Mouse (Mus musculus): ENCODE results near the gene Abhd15. TPM values are rescaled to one million over a fixed set of nuclear protein-coding genes. Genes with fewer than 3 reads are reported as not detected.

Abhd15 gene
- polyA plus RNA-seq, 2 experiments, result 0.50 to 1.5 TPM

DNA sequence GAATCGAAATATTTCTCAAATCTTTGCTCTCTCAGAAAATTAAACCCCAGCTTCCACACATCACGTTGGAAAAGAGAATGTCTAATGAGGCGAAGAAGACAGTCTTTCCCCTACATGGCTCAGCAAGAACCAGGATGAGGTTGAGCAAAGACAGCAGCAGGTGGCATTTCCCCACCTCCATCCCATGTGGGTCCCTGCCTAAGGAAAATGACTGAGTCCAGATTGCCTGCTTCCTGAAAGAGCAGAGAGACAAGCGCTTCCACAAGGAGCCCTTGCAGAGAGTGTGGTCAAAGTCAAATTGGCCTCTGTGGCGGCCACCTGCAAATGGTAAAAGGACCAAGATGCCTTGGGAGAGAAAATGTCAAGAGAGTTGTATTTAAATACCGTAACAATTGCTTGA is 24.5 kb upstream of the Abhd15 start:
- WGBS, result 67% methylated on average over 6 of the region's 6 CpGs
- Histone ChIP-seq H3K36me3 (ENCODE audit: control insufficient read depth, insufficient read depth, low read length) (0 out of 2 replicates have a peak, but pooled peaks cover 3% of the 10 kb centered on the region), H3K9me3 (ENCODE audit: control insufficient read depth, low read length) (no peaks in the 10 kb centered on the region), H3K9ac (ENCODE audit: low read depth, low read length, severe bottlenecking) (no peak overlapping the region), H3K27ac (replicated peaks; ENCODE audit: low read depth, low read length) (peak overlapping the region; percentile 80), H3K4me2 (replicated peaks; ENCODE audit: low read depth, low read length, severe bottlenecking) (peak overlapping the region; percentile 95), H3K4me1 (ENCODE audit: control insufficient read depth, insufficient read depth, low read length) (peaks cover 64% of the 10 kb centered on the region), H3K27me3 (ENCODE audit: control insufficient read depth, insufficient read depth, low read length) (no peaks in the 10 kb centered on the region), H3K4me3 (replicated peaks; ENCODE audit: low read length) (peak overlapping the region; percentile 80)
- DNase-seq (ENCODE audit: low spot score) (no peak), ATAC-seq (ENCODE audit: low FRiP score, low read depth) (no peak)
- no peak for TF ChIP-seq POLR2A (IDR thresholded peaks at IDR 0.05; ENCODE audit: borderline replicate concordance, extremely low read depth, insufficient read depth, insufficient read length)

DNA sequence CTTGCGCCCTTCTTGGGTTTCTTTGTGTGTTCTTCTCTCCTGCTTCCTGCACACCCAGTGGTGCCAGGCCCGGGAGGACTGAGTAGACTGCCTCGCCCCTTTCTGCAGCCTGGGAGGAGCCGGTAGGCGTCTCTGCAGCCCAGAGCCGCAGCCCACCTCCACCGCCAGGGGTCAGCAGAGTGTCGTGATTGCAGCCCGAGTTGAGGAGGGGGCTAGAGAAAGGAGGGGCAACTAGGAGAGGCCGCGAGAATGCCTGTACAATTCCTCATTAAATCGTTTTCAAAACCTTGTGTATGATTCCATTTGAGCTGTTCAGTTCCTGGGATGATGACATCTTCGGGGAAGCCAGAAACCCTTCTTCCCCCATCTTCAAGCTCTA is 23.8 kb upstream of the Abhd15 start:
- 0 out of 2 replicates have a peak overlapping the region, but pooled peaks have one; percentile 3 for H3K9ac ChIP-seq (ENCODE audit: low read depth, low read length, severe bottlenecking)
- DNase-seq (ENCODE audit: low spot score) (peak; percentile 94), ATAC-seq (ENCODE audit: low FRiP score, low read depth) (peak; percentile 80)
- H3K9me3 ChIP-seq (ENCODE audit: control insufficient read depth, low read length), result no peaks in the 10 kb centered on the region
- 0 out of 2 replicates have a peak, but pooled peaks cover 3% of the 10 kb centered on the region for H3K36me3 ChIP-seq (ENCODE audit: control insufficient read depth, insufficient read depth, low read length)
- H3K4me1 ChIP-seq (ENCODE audit: control insufficient read depth, insufficient read depth, low read length), result peaks cover 60% of the 10 kb centered on the region
- peak overlapping the region; percentile 95 for H3K4me2 ChIP-seq (replicated peaks; ENCODE audit: low read depth, low read length, severe bottlenecking)
- H3K4me3 ChIP-seq (replicated peaks; ENCODE audit: low read length), result peak overlapping the region; percentile 54
- H3K27me3 ChIP-seq (ENCODE audit: control insufficient read depth, insufficient read depth, low read length), result no peaks in the 10 kb centered on the region
- peak; percentile 9; the same call in 1 of the 2 replicates for TF ChIP-seq POLR2A (IDR thresholded peaks at IDR 0.05; ENCODE audit: borderline replicate concordance, extremely low read depth, insufficient read depth, insufficient read length)
- under 1% methylated on average over 13 of the region's 13 CpGs for WGBS
- peak overlapping the region; percentile 80 for H3K27ac ChIP-seq (replicated peaks; ENCODE audit: low read depth, low read length)

DNA sequence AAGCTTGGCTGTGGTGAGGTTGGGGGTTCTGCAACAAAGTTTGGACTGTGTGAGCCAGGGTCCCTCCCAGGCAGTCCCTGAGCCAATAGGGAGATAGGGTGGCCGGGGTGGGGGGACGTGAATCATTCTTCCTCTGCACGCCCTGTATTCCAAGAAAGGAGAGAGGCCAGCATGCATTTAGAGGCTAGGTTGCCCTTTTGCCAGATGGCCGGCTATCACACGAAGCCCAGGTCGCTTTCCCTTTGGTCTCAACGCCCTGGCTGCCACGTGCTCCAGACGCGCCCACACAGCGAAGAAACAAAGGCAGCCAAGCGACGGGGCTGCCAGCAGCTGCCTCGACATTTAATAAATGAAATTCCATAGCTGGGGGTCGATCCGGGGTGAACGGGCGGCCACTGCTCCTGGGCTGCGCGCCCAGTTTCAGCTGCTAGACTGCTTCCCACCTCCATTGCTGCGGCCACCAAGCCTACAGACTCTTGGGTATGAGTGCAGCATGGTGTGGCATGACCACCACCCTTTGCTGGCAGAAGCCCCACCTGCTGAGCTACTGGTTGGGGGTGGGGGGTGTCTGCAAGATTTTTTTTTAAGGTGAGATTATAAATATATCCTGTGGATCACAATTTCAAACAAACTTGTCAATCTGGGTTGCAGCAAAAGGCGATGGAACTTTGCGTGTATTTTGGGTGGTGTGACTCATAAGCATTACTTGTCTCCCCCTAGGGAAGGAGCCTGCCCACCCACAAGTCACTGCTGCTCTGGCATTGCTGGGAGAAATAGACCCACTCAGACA is 23.2 kb upstream of the Abhd15 start:
- no peak for TF ChIP-seq POLR2A (IDR thresholded peaks at IDR 0.05; ENCODE audit: borderline replicate concordance, extremely low read depth, insufficient read depth, insufficient read length)
- ATAC-seq (ENCODE audit: low FRiP score, low read depth), result peak; percentile 80
- Histone ChIP-seq H3K4me1 (ENCODE audit: control insufficient read depth, insufficient read depth, low read length) (peaks cover 54% of the 10 kb centered on the region), H3K27me3 (ENCODE audit: control insufficient read depth, insufficient read depth, low read length) (no peaks in the 10 kb centered on the region), H3K9me3 (ENCODE audit: control insufficient read depth, low read length) (no peaks in the 10 kb centered on the region), H3K27ac (replicated peaks; ENCODE audit: low read depth, low read length) (peak overlapping the region; percentile 80), H3K4me2 (replicated peaks; ENCODE audit: low read depth, low read length, severe bottlenecking) (peak overlapping the region; percentile 95), H3K36me3 (ENCODE audit: control insufficient read depth, insufficient read depth, low read length) (0 out of 2 replicates have a peak, but pooled peaks cover 3% of the 10 kb centered on the region), H3K4me3 (replicated peaks; ENCODE audit: low read length) (peak overlapping the region; percentile 54), H3K9ac (ENCODE audit: low read depth, low read length, severe bottlenecking) (0 out of 2 replicates have a peak overlapping the region, but pooled peaks have one; percentile 3)
- WGBS, result under 1% methylated on average over 23 of the region's 23 CpGs
- peak; percentile 92 for DNase-seq (ENCODE audit: low spot score)

DNA sequence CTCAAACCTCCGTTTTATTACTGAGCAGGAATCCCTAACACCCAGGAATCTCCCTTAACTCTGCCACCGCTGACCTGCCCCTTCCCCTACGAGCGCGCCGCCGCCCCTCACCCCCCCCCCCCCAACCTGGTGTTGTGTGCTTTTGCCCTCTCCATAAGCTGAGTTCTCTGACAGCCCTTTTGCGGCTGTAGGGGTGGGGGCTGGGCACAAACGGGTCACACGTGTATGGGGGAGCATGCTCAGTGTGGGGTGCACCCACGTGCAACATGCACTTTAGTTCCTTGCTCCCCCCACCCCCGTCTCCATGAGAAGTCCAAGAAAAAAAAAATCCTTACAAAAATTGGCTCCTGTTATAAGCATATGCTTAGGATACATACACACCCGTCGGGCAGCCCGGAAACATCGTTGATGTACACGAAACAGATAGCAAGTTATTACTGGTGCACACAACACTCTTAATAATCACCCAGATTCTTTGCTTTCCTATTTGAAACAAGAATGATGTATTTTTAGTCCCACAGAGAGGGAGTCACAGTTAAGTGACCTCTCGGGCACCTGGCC is 22.5 kb upstream of the Abhd15 start:
- Histone ChIP-seq H3K36me3 (ENCODE audit: control insufficient read depth, insufficient read depth, low read length) (0 out of 2 replicates have a peak, but pooled peaks cover 3% of the 10 kb centered on the region), H3K4me1 (ENCODE audit: control insufficient read depth, insufficient read depth, low read length) (peaks cover 54% of the 10 kb centered on the region), H3K27ac (replicated peaks; ENCODE audit: low read depth, low read length) (peak overlapping the region; percentile 80), H3K4me3 (replicated peaks; ENCODE audit: low read length) (peak overlapping the region; percentile 54), H3K9me3 (ENCODE audit: control insufficient read depth, low read length) (no peaks in the 10 kb centered on the region), H3K4me2 (replicated peaks; ENCODE audit: low read depth, low read length, severe bottlenecking) (peak overlapping the region; percentile 95), H3K27me3 (ENCODE audit: control insufficient read depth, insufficient read depth, low read length) (no peaks in the 10 kb centered on the region), H3K9ac (ENCODE audit: low read depth, low read length, severe bottlenecking) (peak overlapping the region; percentile 88)
- 1% methylated on average over 18 of the region's 18 CpGs for WGBS
- DNase-seq (ENCODE audit: low spot score), result no peak
- TF ChIP-seq POLR2A (IDR thresholded peaks at IDR 0.05; ENCODE audit: borderline replicate concordance, extremely low read depth, insufficient read depth, insufficient read length), result no peak
- no peak for ATAC-seq (ENCODE audit: low FRiP score, low read depth)

DNA sequence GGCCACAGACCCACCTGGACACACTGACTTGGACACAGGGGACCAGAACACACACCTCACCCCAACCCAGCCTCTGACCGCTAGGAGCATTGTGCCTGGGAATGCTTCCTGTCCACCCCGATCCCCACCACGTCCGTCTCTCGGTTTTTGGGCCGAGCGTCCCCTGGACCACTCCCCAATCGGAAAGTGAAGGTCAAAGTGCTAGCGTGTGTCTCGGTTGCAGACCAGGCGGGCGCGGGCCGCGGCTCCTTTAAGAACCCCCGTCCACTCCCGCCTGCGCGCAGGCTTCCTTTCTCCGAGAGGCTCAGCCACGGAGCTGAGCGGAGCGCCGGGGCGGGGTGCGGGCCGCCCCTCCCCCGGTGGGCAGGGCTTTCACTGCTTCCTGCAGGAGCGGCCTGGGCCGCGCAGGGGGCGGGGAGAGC is 22.0 kb upstream of the Abhd15 start:
- Histone ChIP-seq H3K9me3 (ENCODE audit: control insufficient read depth, low read length) (no peaks in the 10 kb centered on the region), H3K4me2 (replicated peaks; ENCODE audit: low read depth, low read length, severe bottlenecking) (peak overlapping the region; percentile 95), H3K4me1 (ENCODE audit: control insufficient read depth, insufficient read depth, low read length) (peaks cover 50% of the 10 kb centered on the region), H3K27me3 (ENCODE audit: control insufficient read depth, insufficient read depth, low read length) (no peaks in the 10 kb centered on the region), H3K4me3 (replicated peaks; ENCODE audit: low read length) (peak overlapping the region; percentile 54), H3K36me3 (ENCODE audit: control insufficient read depth, insufficient read depth, low read length) (0 out of 2 replicates have a peak, but pooled peaks cover 2% of the 10 kb centered on the region), H3K9ac (ENCODE audit: low read depth, low read length, severe bottlenecking) (peak overlapping the region; percentile 88), H3K27ac (replicated peaks; ENCODE audit: low read depth, low read length) (peak overlapping the region; percentile 80)
- peak; percentile 78 for ATAC-seq (ENCODE audit: low FRiP score, low read depth)
- TF ChIP-seq POLR2A (IDR thresholded peaks at IDR 0.05; ENCODE audit: borderline replicate concordance, extremely low read depth, insufficient read depth, insufficient read length), result peak; percentile 65; the same call in 1 of the 2 replicates
- WGBS, result under 1% methylated on average over 20 of the region's 32 CpGs
- DNase-seq (ENCODE audit: low spot score), result peak; percentile 95
